Mouse (Mus musculus) heart, postnatal 0 days (tissue): ENCODE measurements at regions not wholly inside any gene's neighbourhood (a gene's known extent, or its start where the extent isn't known, plus 50 kb on each side); places are given as distances from the start of the nearest gene placed in this dataset.

Source experiments
- CTCF ChIP-seq: IDR thresholded peaks from 2 replicates; pipeline ENCODE4 v1.5.1; 2016; ENCODE audit warnings: antibody characterized with exemption, control low read depth, low read depth
- EP300 ChIP-seq: IDR thresholded peaks from 2 replicates; pipeline ENCODE4 v1.6.1; 2016; ENCODE audit warnings: antibody characterized with exemption, low read depth

DNA sequence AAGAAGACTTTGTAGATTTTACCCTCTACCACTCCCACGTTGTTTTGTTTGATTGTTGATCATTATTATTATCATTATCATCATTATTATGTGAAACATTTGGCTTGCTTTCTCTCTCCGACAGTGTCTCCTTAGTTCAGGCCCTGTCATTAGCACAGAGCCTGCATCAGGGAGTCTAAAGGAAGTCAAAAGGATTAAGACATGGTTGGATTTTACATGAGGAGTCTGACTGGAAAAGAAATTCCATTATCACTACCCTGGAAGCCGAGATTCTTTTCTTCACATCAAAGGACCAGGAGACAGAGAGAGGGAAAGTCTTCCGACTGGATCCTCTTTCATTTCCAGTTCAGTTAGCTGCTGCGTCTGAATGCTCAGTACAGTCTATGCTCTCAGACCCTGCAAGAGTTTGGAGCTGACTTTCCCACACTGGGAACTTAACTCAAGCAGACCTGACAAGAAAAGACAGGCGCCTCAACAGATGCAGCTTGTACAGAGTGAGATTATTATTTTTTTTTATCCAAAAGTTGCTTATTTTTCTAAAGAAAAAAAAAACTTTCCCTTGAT is 184.1 kb upstream of the Btbd3 start:
- no peak for TF ChIP-seq CTCF
- no peak for TF ChIP-seq EP300
